Mouse (Mus musculus): Measurements from ENCODE around the gene Saysd1. TPM values are rescaled to one million over a fixed set of nuclear protein-coding genes. Genes with fewer than 3 reads are reported as not detected.
A peak's percentile ranks its signal among the peaks of the same experiment; 100 is the strongest.

The Saysd1 gene
- polyA plus RNA-seq, 1 experiment from 2014 or later: 18.1 TPM

DNA sequence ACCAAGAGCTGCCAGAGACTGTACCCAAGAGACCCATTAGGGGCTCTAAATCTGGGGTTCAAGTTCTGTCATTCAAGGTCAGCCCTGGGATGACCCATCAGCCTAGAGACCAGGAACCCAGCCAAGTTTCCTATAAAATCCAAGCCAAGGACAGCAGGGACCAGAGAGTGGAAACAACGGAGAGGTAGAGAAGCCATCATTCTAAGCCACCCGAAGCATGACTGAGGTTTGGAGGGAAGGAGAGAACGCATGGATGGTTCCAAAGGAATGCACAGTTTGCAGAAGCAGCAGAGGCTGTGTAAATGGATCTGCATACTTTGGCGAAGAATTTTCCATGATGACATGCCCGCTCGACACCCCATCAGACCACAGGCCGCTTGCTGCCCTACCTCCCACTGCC, 9.5 kb upstream of the Saysd1 start:
- Histone ChIP-seq H3K4me1 (replicated peaks; ENCODE audit: insufficient read depth, low read length) (peaks cover 38% of the 10 kb centered on the region), H3K9me3 (replicated peaks; ENCODE audit: low read length) (no peaks in the 10 kb centered on the region), H3K9ac (ENCODE audit: low read depth, low read length) (no peak overlapping the region), H3K27me3 (ENCODE audit: insufficient read depth, low read length) (no peaks in the 10 kb centered on the region), H3K36me3 (ENCODE audit: insufficient read depth, low read length) (peaks cover 4% of the 10 kb centered on the region; the same call in 1 of the 2 replicates), H3K4me2 (ENCODE audit: low read length) (no peak overlapping the region), H3K4me3 (replicated peaks; ENCODE audit: low read depth, low read length) (no peak overlapping the region), H3K27ac (no peak overlapping the region)
- ATAC-seq (replicated peaks; ENCODE audit: low FRiP score, low read depth) (0 out of 2 replicates have a peak, but pooled peaks have one; percentile 30), DNase-seq (ENCODE audit: low spot score) (peak; percentile 38)
- 54% methylated on average over 7 of the region's 7 CpGs for WGBS
- TF ChIP-seq CTCF (IDR thresholded peaks at IDR 0.05; ENCODE audit: low read depth): no peak

DNA sequence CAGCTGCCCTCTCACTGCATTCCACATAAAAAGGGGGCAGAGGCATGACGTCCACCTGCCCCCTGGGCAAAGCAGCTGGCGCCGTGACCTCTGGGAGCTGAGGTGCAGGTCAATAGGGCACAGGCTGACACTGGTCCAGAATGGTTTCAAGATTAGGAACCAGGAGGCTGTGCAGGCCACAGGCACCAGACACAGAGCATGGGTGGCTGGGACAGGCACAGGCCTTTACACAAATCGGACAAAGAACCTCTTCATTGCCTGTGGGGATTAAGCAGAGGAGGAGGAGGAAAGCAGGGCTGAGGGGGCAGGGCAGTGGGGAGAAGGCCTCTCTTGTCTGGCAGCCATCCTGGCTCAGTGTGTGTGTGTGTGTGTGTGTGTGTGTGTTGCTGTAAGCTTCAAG, 5.8 kb upstream of the Saysd1 start:
- no peak overlapping the region for H3K27ac ChIP-seq
- H3K4me1 ChIP-seq (replicated peaks; ENCODE audit: insufficient read depth, low read length): peaks cover 12% of the 10 kb centered on the region
- H3K9ac ChIP-seq (ENCODE audit: low read depth, low read length): no peak overlapping the region
- WGBS: 64% methylated on average over 4 of the region's 4 CpGs
- TF ChIP-seq CTCF (IDR thresholded peaks at IDR 0.05; ENCODE audit: low read depth): no peak
- no peak overlapping the region for H3K4me3 ChIP-seq (replicated peaks; ENCODE audit: low read depth, low read length)
- ATAC-seq (replicated peaks; ENCODE audit: low FRiP score, low read depth): no peak
- H3K36me3 ChIP-seq (ENCODE audit: insufficient read depth, low read length): peaks cover 20% of the 10 kb centered on the region
- no peaks in the 10 kb centered on the region for H3K27me3 ChIP-seq (ENCODE audit: insufficient read depth, low read length)
- DNase-seq (ENCODE audit: low spot score): no peak
- H3K4me2 ChIP-seq (ENCODE audit: low read length): no peak overlapping the region
- no peaks in the 10 kb centered on the region for H3K9me3 ChIP-seq (replicated peaks; ENCODE audit: low read length)

DNA sequence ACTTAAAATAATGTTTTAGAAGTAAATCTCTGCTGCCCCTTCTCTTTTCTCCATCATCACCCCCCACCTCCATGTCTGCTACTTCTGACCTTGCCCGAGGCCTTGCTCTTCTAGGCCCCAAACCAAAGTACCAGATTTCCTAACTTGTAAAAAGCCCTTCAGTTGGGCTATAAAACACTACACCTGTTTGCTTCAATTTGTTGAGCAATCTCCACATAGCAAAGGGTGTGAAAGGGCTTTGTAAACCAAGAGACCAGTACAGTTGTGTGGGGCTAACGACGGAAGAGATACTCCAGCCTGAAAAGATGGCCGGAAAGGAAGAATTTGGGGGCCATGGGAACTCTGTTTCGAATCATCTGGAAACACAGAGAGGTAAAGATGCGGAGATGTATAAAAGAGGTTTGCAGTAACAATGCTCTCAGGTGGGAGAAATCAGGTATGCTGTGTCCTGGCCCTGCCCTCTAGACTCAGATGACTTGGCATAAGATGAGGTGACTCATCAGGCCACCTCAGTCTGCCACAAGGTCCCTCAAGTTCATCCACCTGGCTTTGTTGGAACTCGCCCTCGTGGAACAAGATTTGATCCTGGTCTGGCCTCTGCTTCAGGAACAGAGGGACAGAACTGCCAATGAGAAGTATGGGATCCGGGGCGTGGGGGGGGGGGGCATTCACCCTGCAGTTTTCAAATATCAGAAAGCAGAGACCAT, 3.2 kb downstream of the Saysd1 start:
- no peak for TF ChIP-seq CTCF (IDR thresholded peaks at IDR 0.05; ENCODE audit: low read depth)
- DNase-seq (ENCODE audit: low spot score) (no peak), ATAC-seq (replicated peaks; ENCODE audit: low FRiP score, low read depth) (peak; percentile 51; the same call in 1 of the 2 replicates)
- Histone ChIP-seq H3K27ac (no peak overlapping the region), H3K27me3 (ENCODE audit: insufficient read depth, low read length) (no peaks in the 10 kb centered on the region), H3K4me1 (replicated peaks; ENCODE audit: insufficient read depth, low read length) (no peaks in the 10 kb centered on the region), H3K4me2 (ENCODE audit: low read length) (no peak overlapping the region), H3K9me3 (replicated peaks; ENCODE audit: low read length) (no peaks in the 10 kb centered on the region), H3K9ac (ENCODE audit: low read depth, low read length) (no peak overlapping the region), H3K4me3 (replicated peaks; ENCODE audit: low read depth, low read length) (no peak overlapping the region), H3K36me3 (ENCODE audit: insufficient read depth, low read length) (no peaks in the 10 kb centered on the region)
- 80% methylated on average over 10 of the region's 10 CpGs for WGBS

DNA sequence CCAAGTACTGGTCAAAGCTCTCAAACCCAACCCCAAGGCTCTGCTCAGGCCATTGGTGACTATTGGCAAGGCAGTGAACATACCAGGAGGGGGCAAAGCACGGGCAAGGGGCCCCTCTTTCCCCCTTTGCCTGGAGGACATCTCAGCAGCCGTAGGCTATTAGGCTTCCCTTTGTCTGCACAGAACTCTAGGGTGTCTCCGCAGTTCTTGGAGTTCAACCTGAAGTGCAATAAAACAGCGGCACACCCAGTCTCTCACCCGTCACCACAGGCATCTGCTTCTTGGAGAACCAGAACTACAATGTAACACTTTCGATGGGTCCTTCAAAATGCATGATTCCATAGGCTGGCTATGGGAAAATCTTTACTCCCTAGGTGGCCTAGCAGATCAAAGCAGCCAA, 10.2 kb downstream of the Saysd1 start:
- H3K9me3 ChIP-seq (replicated peaks; ENCODE audit: low read length): no peaks in the 10 kb centered on the region
- H3K36me3 ChIP-seq (ENCODE audit: insufficient read depth, low read length): no peaks in the 10 kb centered on the region
- no peaks in the 10 kb centered on the region for H3K4me1 ChIP-seq (replicated peaks; ENCODE audit: insufficient read depth, low read length)
- no peak overlapping the region for H3K4me2 ChIP-seq (ENCODE audit: low read length)
- no peak overlapping the region for H3K4me3 ChIP-seq (replicated peaks; ENCODE audit: low read depth, low read length)
- no peak overlapping the region for H3K27ac ChIP-seq
- ATAC-seq (replicated peaks; ENCODE audit: low FRiP score, low read depth) (no peak), DNase-seq (ENCODE audit: low spot score) (no peak)
- WGBS: 80% methylated on average over 6 of the region's 6 CpGs
- TF ChIP-seq CTCF (IDR thresholded peaks at IDR 0.05; ENCODE audit: low read depth): no peak
- no peak overlapping the region for H3K9ac ChIP-seq (ENCODE audit: low read depth, low read length)
- H3K27me3 ChIP-seq (ENCODE audit: insufficient read depth, low read length): no peaks in the 10 kb centered on the region

DNA sequence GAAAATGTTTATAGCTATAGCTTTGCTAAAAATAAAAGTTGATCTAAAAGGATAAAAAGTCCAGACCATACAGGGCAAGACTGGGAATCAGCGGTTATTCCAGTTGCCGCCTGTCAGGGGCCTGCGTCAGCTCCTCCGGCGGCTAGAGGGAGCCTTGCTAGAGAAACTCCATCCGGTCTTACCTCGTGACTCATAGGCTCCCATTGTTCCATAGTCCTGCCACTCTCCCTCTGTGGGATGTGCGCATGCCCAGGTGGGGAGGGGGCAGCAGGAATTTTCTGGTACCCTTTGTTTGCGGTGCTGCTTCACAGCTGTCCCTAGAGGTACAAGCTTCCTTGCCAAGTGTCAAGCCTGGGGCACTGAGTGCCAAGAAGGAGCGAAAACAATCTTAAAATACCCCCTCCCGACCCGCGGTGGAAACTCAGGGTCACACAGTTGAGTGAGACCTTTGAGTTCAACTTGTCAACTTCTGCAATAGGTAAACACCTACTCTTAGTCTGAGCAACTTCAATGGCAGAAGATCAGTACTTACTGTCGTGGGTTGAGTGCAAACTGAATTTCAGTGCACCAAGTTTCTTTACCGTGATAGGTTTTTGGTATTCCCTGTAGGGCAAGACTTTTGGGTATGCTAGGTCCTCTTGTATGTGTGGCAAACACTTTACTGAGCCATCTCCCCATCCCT, 10.8 kb downstream of the Saysd1 start:
- TF ChIP-seq CTCF (IDR thresholded peaks at IDR 0.05; ENCODE audit: low read depth): no peak
- no peaks in the 10 kb centered on the region for H3K27me3 ChIP-seq (ENCODE audit: insufficient read depth, low read length)
- no peak overlapping the region for H3K4me2 ChIP-seq (ENCODE audit: low read length)
- no peak overlapping the region for H3K27ac ChIP-seq
- no peak overlapping the region for H3K4me3 ChIP-seq (replicated peaks; ENCODE audit: low read depth, low read length)
- DNase-seq (ENCODE audit: low spot score) (no peak), ATAC-seq (replicated peaks; ENCODE audit: low FRiP score, low read depth) (no peak)
- WGBS: 81% methylated on average over 15 of the region's 15 CpGs
- H3K36me3 ChIP-seq (ENCODE audit: insufficient read depth, low read length): no peaks in the 10 kb centered on the region
- no peak overlapping the region for H3K9ac ChIP-seq (ENCODE audit: low read depth, low read length)
- no peaks in the 10 kb centered on the region for H3K9me3 ChIP-seq (replicated peaks; ENCODE audit: low read length)
- H3K4me1 ChIP-seq (replicated peaks; ENCODE audit: insufficient read depth, low read length): no peaks in the 10 kb centered on the region

DNA sequence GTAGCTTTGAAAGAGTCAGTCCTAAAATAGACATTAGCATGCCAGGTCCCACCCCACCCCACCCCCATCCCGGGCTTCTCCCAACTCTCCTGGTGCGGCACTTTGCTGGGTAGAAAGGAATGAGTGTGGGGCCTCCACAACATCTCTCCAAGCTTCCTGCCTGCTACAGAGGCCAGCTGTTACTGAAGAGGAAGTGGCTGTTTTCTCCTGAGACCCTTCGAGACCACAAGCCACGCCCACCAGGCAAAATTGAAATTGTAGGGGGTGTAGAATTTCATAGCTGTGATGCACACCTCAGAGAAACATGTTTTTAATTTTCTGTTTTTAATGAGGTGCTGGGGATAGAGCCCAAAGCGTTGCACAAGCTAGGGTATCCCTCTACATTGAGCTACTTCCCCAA, 17.5 kb downstream of the Saysd1 start:
- no peak for TF ChIP-seq CTCF (IDR thresholded peaks at IDR 0.05; ENCODE audit: low read depth)
- DNase-seq (ENCODE audit: low spot score) (peak; percentile 57), ATAC-seq (replicated peaks; ENCODE audit: low FRiP score, low read depth) (no peak)
- no peaks in the 10 kb centered on the region for H3K36me3 ChIP-seq (ENCODE audit: insufficient read depth, low read length)
- H3K9me3 ChIP-seq (replicated peaks; ENCODE audit: low read length): no peaks in the 10 kb centered on the region
- WGBS: 61% methylated on average over 5 of the region's 5 CpGs
- no peak overlapping the region for H3K4me3 ChIP-seq (replicated peaks; ENCODE audit: low read depth, low read length)
- H3K9ac ChIP-seq (ENCODE audit: low read depth, low read length): no peak overlapping the region
- H3K4me2 ChIP-seq (ENCODE audit: low read length): no peak overlapping the region
- H3K27ac ChIP-seq: no peak overlapping the region
- H3K27me3 ChIP-seq (ENCODE audit: insufficient read depth, low read length): no peaks in the 10 kb centered on the region
- peaks cover 7% of the 10 kb centered on the region; the same call in 1 of the 2 replicates for H3K4me1 ChIP-seq (replicated peaks; ENCODE audit: insufficient read depth, low read length)

Measured in kidney, postnatal 0 days (tissue).